Mouse (Mus musculus) kidney, embryonic 14.5 days (tissue): ENCODE results near the gene Nvl. TPM values are rescaled to one million over a fixed set of nuclear protein-coding genes. Genes with fewer than 3 reads are reported as not detected.

Source experiments
- ATAC-seq: fragments of 200-750 bp; cut with Nextera tagmentation; 2 replicates; pipeline ENCODE4 v1.8.0; 2017; ENCODE audit warnings: moderate number of reproducible peaks, mild to moderate bottlenecking, moderate TSS enrichment, moderate library complexity; ENCODE audit not compliant: low FRiP score, low TSS enrichment
- H3K27ac ChIP-seq: fragments of 300-500 bp; sonication (generic); 2 replicates; pipeline ENCODE4 v1.5.1; 2014; ENCODE audit warnings: low read depth, mild to moderate bottlenecking, low read length, moderate library complexity, mixed read lengths
- H3K27me3 ChIP-seq: fragments of 300-500 bp; sonication (generic); 2 replicates; pipeline ENCODE4 v1.6.1; 2014; ENCODE audit warnings: mild to moderate bottlenecking, low read length; ENCODE audit not compliant: control insufficient read depth, insufficient read depth
- H3K36me3 ChIP-seq: fragments of 300-500 bp; sonication (generic); 2 replicates; pipeline ENCODE4 v1.6.1; 2014; ENCODE audit warnings: low read length, mixed read lengths; ENCODE audit not compliant: control insufficient read depth, insufficient read depth
- H3K4me1 ChIP-seq: fragments of 300-500 bp; sonication (generic); 2 replicates; pipeline ENCODE4 v1.6.1; 2014; ENCODE audit warnings: low read length, mixed read lengths; ENCODE audit not compliant: control insufficient read depth, insufficient read depth
- H3K4me2 ChIP-seq: fragments of 300-500 bp; sonication (generic); replicated peaks from 2 replicates; pipeline ENCODE4 v1.6.1; 2014; ENCODE audit warnings: low read depth, mild to moderate bottlenecking, low read length
- H3K4me3 ChIP-seq: fragments of 300-500 bp; sonication (generic); 2 replicates; pipeline ENCODE4 v1.5.1; 2014; ENCODE audit warnings: mild to moderate bottlenecking, low read length
- H3K9ac ChIP-seq: fragments of 300-500 bp; sonication (generic); 2 replicates; pipeline ENCODE4 v1.6.1; 2014; ENCODE audit warnings: low read depth, mild to moderate bottlenecking, low read length, moderate library complexity
- H3K9me3 ChIP-seq: fragments of 300-500 bp; sonication (generic); 2 replicates; pipeline ENCODE4 v1.6.1; 2016; ENCODE audit warnings: low read length; ENCODE audit not compliant: control insufficient read depth
- WGBS: fragments of 180-500 bp; shearing (Covaris S2); extraction: QIAGEN DNeasy Blood & Tissue Kit; methylation state at CpG from one replicate; pipeline ENCODE4 v1.1.7; 2014; 5-methylcytosine and 5-hydroxymethylcytosine counted together
- polyA plus RNA-seq: library from polyadenylated mRNA; unstranded; fragments of >200 nt; fragmentation: Nextera tagmentation; extraction: Ambion mirVana; gene quantifications from 2 replicates; pipeline ENCODE4 v1.2.1, GENCODE M21; 2014

Gene Nvl
- polyA plus RNA-seq, result 37.7 and 41.1 TPM in 2 replicates

GRCm38 (mm10) chr1:181143950-181144836, at the start of gene Nvl, which contains the start of gene Cnih4:
TSS of gene Nvl (minus strand) at chr1:181144204.
TSS of gene Cnih4 (plus strand) at chr1:181144693.
- Histone ChIP-seq H3K4me1 (peaks cover 13% of the 10 kb centered on the region), H3K4me3 (peak within 1 kb of the TSS; percentile 67), H3K4me2 (peak within 1 kb of the TSS; percentile 63), H3K27ac (peak within 1 kb of the TSS; percentile 86), H3K9me3 (no peaks in the 10 kb centered on the region), H3K27me3 (no peaks in the 10 kb centered on the region), H3K9ac (peak within 1 kb of the TSS; percentile 70), H3K36me3 (peaks cover 24% of the 10 kb centered on the region)
- under 1% methylated on average over 52 of the region's 52 CpGs for WGBS
- peak; percentile 99 for ATAC-seq

GRCm38 (mm10) chr1:181188925-181189324, 44.9 kb upstream of the Nvl start:
- WGBS, result 98% methylated on average over 4 of the region's 4 CpGs
- H3K4me3 ChIP-seq, result no peak overlapping the region
- H3K27me3 ChIP-seq, result no peaks in the 10 kb centered on the region
- H3K4me2 ChIP-seq, result no peak overlapping the region
- H3K9me3 ChIP-seq, result no peaks in the 10 kb centered on the region
- no peak overlapping the region for H3K9ac ChIP-seq
- H3K36me3 ChIP-seq, result peaks cover 88% of the 10 kb centered on the region
- no peaks in the 10 kb centered on the region for H3K4me1 ChIP-seq
- H3K27ac ChIP-seq, result no peak overlapping the region
- ATAC-seq, result no peak

- ATAC-seq, result no peak
- no peaks in the 10 kb centered on the region for H3K4me1 ChIP-seq
- H3K27me3 ChIP-seq, result no peaks in the 10 kb centered on the region
- WGBS, result 77% methylated on average over 8 of the region's 8 CpGs
- H3K9me3 ChIP-seq, result no peaks in the 10 kb centered on the region
- H3K27ac ChIP-seq, result no peak overlapping the region
- H3K9ac ChIP-seq, result no peak overlapping the region
- H3K4me2 ChIP-seq, result no peak overlapping the region
- peaks cover 30% of the 10 kb centered on the region for H3K36me3 ChIP-seq
- H3K4me3 ChIP-seq, result no peak overlapping the region
Measured at GRCm38 (mm10) chr1:181170210-181170609, 26.2 kb upstream of the Nvl start.

- 71% methylated on average over 3 of the region's 3 CpGs for WGBS
- no peaks in the 10 kb centered on the region for H3K27me3 ChIP-seq
- H3K4me1 ChIP-seq, result no peaks in the 10 kb centered on the region
- no peak overlapping the region for H3K9ac ChIP-seq
- H3K4me2 ChIP-seq, result no peak overlapping the region
- no peak overlapping the region for H3K4me3 ChIP-seq
- ATAC-seq, result no peak
- H3K36me3 ChIP-seq, result peaks cover 38% of the 10 kb centered on the region
- H3K27ac ChIP-seq, result no peak overlapping the region
- no peaks in the 10 kb centered on the region for H3K9me3 ChIP-seq
Measured at GRCm38 (mm10) chr1:181168377-181168776, 24.4 kb upstream of the Nvl start.

- no peak overlapping the region for H3K27ac ChIP-seq
Measured at GRCm38 (mm10) chr1:181167816-181168215, 23.8 kb upstream of the Nvl start.

GRCm38 (mm10) chr1:181151541-181151940, 7.5 kb upstream of the Nvl start:
- ATAC-seq, result no peak
- peak overlapping the region; percentile 86; the same call in 1 of the 2 replicates for H3K27ac ChIP-seq
- H3K4me3 ChIP-seq, result peak overlapping the region; percentile 97
- peak overlapping the region; percentile 93 for H3K9ac ChIP-seq
- 33% methylated on average over 5 of the region's 5 CpGs for WGBS
- H3K4me2 ChIP-seq, result peak overlapping the region; percentile 60
- H3K36me3 ChIP-seq, result peaks cover 20% of the 10 kb centered on the region
- H3K27me3 ChIP-seq, result no peaks in the 10 kb centered on the region
- no peaks in the 10 kb centered on the region for H3K9me3 ChIP-seq
- H3K4me1 ChIP-seq, result peaks cover 13% of the 10 kb centered on the region

More at GRCm38 (mm10) chr1:181167816-181168215, 23.8 kb upstream of the Nvl start:
- 90% methylated on average over 2 of the region's 2 CpGs for WGBS
- Histone ChIP-seq H3K4me2 (no peak overlapping the region), H3K27me3 (no peaks in the 10 kb centered on the region), H3K36me3 (peaks cover 43% of the 10 kb centered on the region), H3K4me3 (no peak overlapping the region), H3K4me1 (no peaks in the 10 kb centered on the region), H3K9me3 (no peaks in the 10 kb centered on the region), H3K9ac (no peak overlapping the region)
- no peak for ATAC-seq

- WGBS, result under 1% methylated on average over 58 of the region's 59 CpGs
- no peaks in the 10 kb centered on the region for H3K27me3 ChIP-seq
- ATAC-seq, result peak; percentile 84
Measured at GRCm38 (mm10) chr1:181150827-181151534, 7.0 kb upstream of the Nvl start.

GRCm38 (mm10) chr1:181150431-181150826, 6.4 kb upstream of the Nvl start:
- ATAC-seq, result peak; percentile 9; the same call in 1 of the 2 replicates
- H3K27ac ChIP-seq, result no peak overlapping the region
- 75% methylated on average over 3 of the region's 3 CpGs for WGBS
- no peaks in the 10 kb centered on the region for H3K9me3 ChIP-seq
- H3K27me3 ChIP-seq, result no peaks in the 10 kb centered on the region
- H3K4me2 ChIP-seq, result no peak overlapping the region
- peak overlapping the region; percentile 97 for H3K4me3 ChIP-seq
- H3K9ac ChIP-seq, result no peak overlapping the region
- peaks cover 10% of the 10 kb centered on the region for H3K36me3 ChIP-seq
- peaks cover 13% of the 10 kb centered on the region for H3K4me1 ChIP-seq

More at GRCm38 (mm10) chr1:181150827-181151534, 7.0 kb upstream of the Nvl start:
- Histone ChIP-seq H3K9ac (peak overlapping the region; percentile 93), H3K27ac (peak overlapping the region; percentile 86), H3K36me3 (peaks cover 15% of the 10 kb centered on the region), H3K4me2 (peak overlapping the region; percentile 60), H3K4me3 (peak overlapping the region; percentile 97), H3K9me3 (no peaks in the 10 kb centered on the region), H3K4me1 (peaks cover 13% of the 10 kb centered on the region)
